Mouse (Mus musculus): ENCODE measurements around the gene Taf3. TPM values are rescaled to one million over a fixed set of nuclear protein-coding genes. Genes with fewer than 3 reads are reported as not detected.

Gene Taf3
- total and polyA plus RNA-seq, 3 experiments: 5.5 to 30.8 (median 20.8) TPM

- peaks cover 9% of the 10 kb centered on the region for H3K9me3 ChIP-seq (replicated peaks)
- peaks cover 57% of the 10 kb centered on the region for H3K27me3 ChIP-seq (ENCODE audit: insufficient read depth, low read length)
- peaks cover 52% of the 10 kb centered on the region for H3K4me1 ChIP-seq (ENCODE audit: insufficient read depth, low read depth, low read length)
- ATAC-seq (ENCODE audit: extremely low read depth, insufficient number of reproducible peaks, low FRiP score, poor library complexity, severe bottlenecking): no peak
- H3K36me3 ChIP-seq (replicated peaks): peaks cover 48% of the 10 kb centered on the region
- no peak for DNase-seq (ENCODE audit: low spot score)
- TF ChIP-seq POLR2AphosphoS5 (IDR thresholded peaks at IDR 0.05; ENCODE audit: insufficient replicate concordance, low read depth, low read length) (no peak), TAL1 (conservative IDR thresholded peaks at IDR 0.05; ENCODE audit: low read depth, low read length) (no peak), GATA2 (IDR thresholded peaks at IDR 0.05; ENCODE audit: borderline replicate concordance, low read depth, low read length) (no peak), GATA1 (IDR thresholded peaks at IDR 0.05; ENCODE audit: borderline replicate concordance, low read length) (no peak), CTCF (IDR thresholded peaks at IDR 0.05; ENCODE audit: low read depth, low read length) (no peak)
- H3K4me3 ChIP-seq (ENCODE audit: low read depth, low read length): no peak overlapping the region
These were observed 168.1 kb downstream of the Taf3 start for GRCm38 (mm10) chr2:9880271-9880670.

GRCm38 (mm10) chr2:9879493-9879892, 168.9 kb downstream of the Taf3 start:
- ATAC-seq (ENCODE audit: extremely low read depth, insufficient number of reproducible peaks, low FRiP score, poor library complexity, severe bottlenecking): peak; percentile 99
- Histone ChIP-seq H3K36me3 (replicated peaks) (peaks cover 48% of the 10 kb centered on the region), H3K9me3 (replicated peaks) (peaks cover 9% of the 10 kb centered on the region), H3K4me3 (ENCODE audit: low read depth, low read length) (peak overlapping the region; percentile 72), H3K27me3 (ENCODE audit: insufficient read depth, low read length) (peaks cover 50% of the 10 kb centered on the region), H3K4me1 (ENCODE audit: insufficient read depth, low read depth, low read length) (peaks cover 50% of the 10 kb centered on the region)
- TF ChIP-seq CTCF (IDR thresholded peaks at IDR 0.05; ENCODE audit: low read depth, low read length): peak; percentile 49
- TF ChIP-seq TAL1 (conservative IDR thresholded peaks at IDR 0.05; ENCODE audit: low read depth, low read length): no peak
- TF ChIP-seq GATA1 (IDR thresholded peaks at IDR 0.05; ENCODE audit: borderline replicate concordance, low read length): no peak
- no peak for TF ChIP-seq GATA2 (IDR thresholded peaks at IDR 0.05; ENCODE audit: borderline replicate concordance, low read depth, low read length)
- TF ChIP-seq POLR2AphosphoS5 (IDR thresholded peaks at IDR 0.05; ENCODE audit: insufficient replicate concordance, low read depth, low read length): no peak
- DNase-seq (ENCODE audit: low spot score): peak; percentile 92

- Histone ChIP-seq H3K36me3 (replicated peaks) (peaks cover 50% of the 10 kb centered on the region), H3K4me3 (ENCODE audit: low read depth, low read length) (peak overlapping the region; percentile 72), H3K27me3 (ENCODE audit: insufficient read depth, low read length) (peaks cover 48% of the 10 kb centered on the region), H3K9me3 (replicated peaks) (peaks cover 9% of the 10 kb centered on the region), H3K4me1 (ENCODE audit: insufficient read depth, low read depth, low read length) (peaks cover 50% of the 10 kb centered on the region)
- ATAC-seq (ENCODE audit: extremely low read depth, insufficient number of reproducible peaks, low FRiP score, poor library complexity, severe bottlenecking) (peak; percentile 26), DNase-seq (ENCODE audit: low spot score) (peak; percentile 28)
- TF ChIP-seq CTCF (IDR thresholded peaks at IDR 0.05; ENCODE audit: low read depth, low read length): no peak
- no peak for TF ChIP-seq TAL1 (conservative IDR thresholded peaks at IDR 0.05; ENCODE audit: low read depth, low read length)
- TF ChIP-seq GATA1 (IDR thresholded peaks at IDR 0.05; ENCODE audit: borderline replicate concordance, low read length): no peak
- no peak for TF ChIP-seq POLR2AphosphoS5 (IDR thresholded peaks at IDR 0.05; ENCODE audit: insufficient replicate concordance, low read depth, low read length)
- TF ChIP-seq GATA2 (IDR thresholded peaks at IDR 0.05; ENCODE audit: borderline replicate concordance, low read depth, low read length): no peak
These were observed 169.3 kb downstream of the Taf3 start for GRCm38 (mm10) chr2:9879092-9879491.

- Histone ChIP-seq H3K9me3 (replicated peaks) (peaks cover 9% of the 10 kb centered on the region), H3K27me3 (ENCODE audit: insufficient read depth, low read length) (peaks cover 44% of the 10 kb centered on the region), H3K4me1 (ENCODE audit: insufficient read depth, low read depth, low read length) (peaks cover 51% of the 10 kb centered on the region), H3K4me3 (ENCODE audit: low read depth, low read length) (peak overlapping the region; percentile 72), H3K36me3 (replicated peaks) (peaks cover 50% of the 10 kb centered on the region)
- DNase-seq (ENCODE audit: low spot score): peak; percentile 56
- no peak for TF ChIP-seq GATA1 (IDR thresholded peaks at IDR 0.05; ENCODE audit: borderline replicate concordance, low read length)
- TF ChIP-seq CTCF (IDR thresholded peaks at IDR 0.05; ENCODE audit: low read depth, low read length): no peak
- no peak for TF ChIP-seq GATA2 (IDR thresholded peaks at IDR 0.05; ENCODE audit: borderline replicate concordance, low read depth, low read length)
- TF ChIP-seq POLR2AphosphoS5 (IDR thresholded peaks at IDR 0.05; ENCODE audit: insufficient replicate concordance, low read depth, low read length): no peak
- TF ChIP-seq TAL1 (conservative IDR thresholded peaks at IDR 0.05; ENCODE audit: low read depth, low read length): no peak
- ATAC-seq (ENCODE audit: extremely low read depth, insufficient number of reproducible peaks, low FRiP score, poor library complexity, severe bottlenecking): no peak
These were observed 169.8 kb downstream of the Taf3 start for GRCm38 (mm10) chr2:9878564-9879081.

GRCm38 (mm10) chr2:9877966-9878563, 170.3 kb downstream of the Taf3 start:
- no peak for ATAC-seq (ENCODE audit: extremely low read depth, insufficient number of reproducible peaks, low FRiP score, poor library complexity, severe bottlenecking)
- H3K4me1 ChIP-seq (ENCODE audit: insufficient read depth, low read depth, low read length): peaks cover 52% of the 10 kb centered on the region
- peaks cover 8% of the 10 kb centered on the region for H3K9me3 ChIP-seq (replicated peaks)
- no peak for DNase-seq (ENCODE audit: low spot score)
- peak overlapping the region; percentile 72 for H3K4me3 ChIP-seq (ENCODE audit: low read depth, low read length)
- H3K27me3 ChIP-seq (ENCODE audit: insufficient read depth, low read length): peaks cover 39% of the 10 kb centered on the region
- TF ChIP-seq GATA2 (IDR thresholded peaks at IDR 0.05; ENCODE audit: borderline replicate concordance, low read depth, low read length) (no peak), TAL1 (conservative IDR thresholded peaks at IDR 0.05; ENCODE audit: low read depth, low read length) (no peak), GATA1 (IDR thresholded peaks at IDR 0.05; ENCODE audit: borderline replicate concordance, low read length) (no peak), CTCF (IDR thresholded peaks at IDR 0.05; ENCODE audit: low read depth, low read length) (no peak), POLR2AphosphoS5 (IDR thresholded peaks at IDR 0.05; ENCODE audit: insufficient replicate concordance, low read depth, low read length) (no peak)
- peaks cover 48% of the 10 kb centered on the region for H3K36me3 ChIP-seq (replicated peaks)

GRCm38 (mm10) chr2:9877326-9877690, 171.1 kb downstream of the Taf3 start:
- Histone ChIP-seq H3K27me3 (ENCODE audit: insufficient read depth, low read length) (peaks cover 31% of the 10 kb centered on the region), H3K4me3 (ENCODE audit: low read depth, low read length) (peak overlapping the region; percentile 64), H3K9me3 (replicated peaks) (peaks cover under 1% of the 10 kb centered on the region; the same call in 1 of the 2 replicates), H3K36me3 (replicated peaks) (peaks cover 43% of the 10 kb centered on the region), H3K4me1 (ENCODE audit: insufficient read depth, low read depth, low read length) (peaks cover 52% of the 10 kb centered on the region)
- TF ChIP-seq CTCF (IDR thresholded peaks at IDR 0.05; ENCODE audit: low read depth, low read length) (no peak), POLR2AphosphoS5 (IDR thresholded peaks at IDR 0.05; ENCODE audit: insufficient replicate concordance, low read depth, low read length) (no peak), TAL1 (conservative IDR thresholded peaks at IDR 0.05; ENCODE audit: low read depth, low read length) (no peak), GATA1 (IDR thresholded peaks at IDR 0.05; ENCODE audit: borderline replicate concordance, low read length) (no peak), GATA2 (IDR thresholded peaks at IDR 0.05; ENCODE audit: borderline replicate concordance, low read depth, low read length) (no peak)
- ATAC-seq (ENCODE audit: extremely low read depth, insufficient number of reproducible peaks, low FRiP score, poor library complexity, severe bottlenecking) (no peak), DNase-seq (ENCODE audit: low spot score) (no peak)

All from G1E (cell line).